Mouse (Mus musculus): ENCODE data around the gene Ep300.
"Not testable (repeated sequence)": the region's sequence is repeated elsewhere in the genome, so short reads cannot be mapped to it uniquely, and the experiment has no call there.

Gene Ep300

DNA sequence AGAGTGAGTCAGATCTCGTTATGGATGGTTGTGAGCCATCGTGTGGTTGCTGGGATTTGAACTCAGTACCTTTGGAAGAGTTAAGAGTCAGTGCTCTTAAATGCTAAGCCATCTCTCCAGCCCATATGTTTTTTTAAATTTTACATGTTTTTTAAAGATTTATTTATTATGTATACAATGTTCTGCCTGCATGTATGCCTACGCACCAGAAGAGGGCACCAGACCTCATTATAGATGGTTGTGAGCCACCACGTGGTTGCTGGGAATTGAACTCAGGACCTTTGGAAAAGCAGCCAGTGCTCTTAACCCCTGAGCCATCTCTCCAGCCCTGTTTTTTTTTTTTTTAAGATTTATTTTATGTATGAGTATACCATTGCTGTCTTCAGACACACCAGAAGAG is 116.2 kb downstream of the Ep300 start:
- not testable (repeated sequence) for DNase-seq (ENCODE audit: low read depth)
